Mouse (Mus musculus): ENCODE measurements at regions not wholly inside any gene's neighbourhood (a gene's known extent, or its start where the extent isn't known, plus 50 kb on each side); places are given as distances from the start of the nearest gene placed in this dataset.

GRCm38 (mm10) chr10:26525848-26526546 is 150.2 kb upstream of the L3mbtl3 start:
- H3K27ac ChIP-seq (ENCODE audit: insufficient read depth, low read length), result no peak overlapping the region
- H3K4me3 ChIP-seq (ENCODE audit: insufficient read depth, low read length), result no peak overlapping the region
- no peaks in the 10 kb centered on the region for H3K4me1 ChIP-seq (ENCODE audit: control insufficient read depth, insufficient read depth, low read length)
- no peak for TF ChIP-seq POLR2A (IDR thresholded peaks at IDR 0.05; ENCODE audit: extremely low read depth, insufficient read depth, low read length)
- no peak for TF ChIP-seq CTCF (IDR thresholded peaks at IDR 0.05; ENCODE audit: extremely low read depth, insufficient read depth, low read length)

GRCm38 (mm10) chr10:26540189-26540588 is 164.4 kb upstream of the L3mbtl3 start:
- Histone ChIP-seq H3K4me1 (ENCODE audit: control insufficient read depth, insufficient read depth, low read length) (no peaks in the 10 kb centered on the region), H3K4me3 (ENCODE audit: insufficient read depth, low read length) (no peak overlapping the region), H3K27ac (ENCODE audit: insufficient read depth, low read length) (no peak overlapping the region)
- no peak for TF ChIP-seq POLR2A (IDR thresholded peaks at IDR 0.05; ENCODE audit: extremely low read depth, insufficient read depth, low read length)
- TF ChIP-seq CTCF (IDR thresholded peaks at IDR 0.05; ENCODE audit: extremely low read depth, insufficient read depth, low read length), result no peak

GRCm38 (mm10) chr10:26544061-26544460 is 168.3 kb upstream of the L3mbtl3 start:
- Histone ChIP-seq H3K4me1 (ENCODE audit: control insufficient read depth, insufficient read depth, low read length) (no peaks in the 10 kb centered on the region), H3K4me3 (ENCODE audit: insufficient read depth, low read length) (no peak overlapping the region), H3K27ac (ENCODE audit: insufficient read depth, low read length) (no peak overlapping the region)
- TF ChIP-seq CTCF (IDR thresholded peaks at IDR 0.05; ENCODE audit: extremely low read depth, insufficient read depth, low read length), result no peak
- no peak for TF ChIP-seq POLR2A (IDR thresholded peaks at IDR 0.05; ENCODE audit: extremely low read depth, insufficient read depth, low read length)

- TF ChIP-seq POLR2A (IDR thresholded peaks at IDR 0.05; ENCODE audit: extremely low read depth, insufficient read depth, low read length), result no peak
- H3K4me1 ChIP-seq (ENCODE audit: control insufficient read depth, insufficient read depth, low read length), result no peaks in the 10 kb centered on the region
- no peak overlapping the region for H3K4me3 ChIP-seq (ENCODE audit: insufficient read depth, low read length)
- no peak overlapping the region for H3K27ac ChIP-seq (ENCODE audit: insufficient read depth, low read length)
These were observed 169.0 kb upstream of the L3mbtl3 start for GRCm38 (mm10) chr10:26544796-26545195.

- H3K4me1 ChIP-seq (ENCODE audit: control insufficient read depth, insufficient read depth, low read length), result no peaks in the 10 kb centered on the region
- no peak overlapping the region for H3K4me3 ChIP-seq (ENCODE audit: insufficient read depth, low read length)
- no peak overlapping the region for H3K27ac ChIP-seq (ENCODE audit: insufficient read depth, low read length)
- no peak for TF ChIP-seq POLR2A (IDR thresholded peaks at IDR 0.05; ENCODE audit: extremely low read depth, insufficient read depth, low read length)
- TF ChIP-seq CTCF (IDR thresholded peaks at IDR 0.05; ENCODE audit: extremely low read depth, insufficient read depth, low read length), result no peak
These were observed 180.5 kb upstream of the L3mbtl3 start for GRCm38 (mm10) chr10:26556246-26556645.

GRCm38 (mm10) chr10:26558118-26558517 is 182.3 kb upstream of the L3mbtl3 start:
- no peaks in the 10 kb centered on the region for H3K4me1 ChIP-seq (ENCODE audit: control insufficient read depth, insufficient read depth, low read length)
- no peak for TF ChIP-seq CTCF (IDR thresholded peaks at IDR 0.05; ENCODE audit: extremely low read depth, insufficient read depth, low read length)
- TF ChIP-seq POLR2A (IDR thresholded peaks at IDR 0.05; ENCODE audit: extremely low read depth, insufficient read depth, low read length), result no peak
- no peak overlapping the region for H3K4me3 ChIP-seq (ENCODE audit: insufficient read depth, low read length)
- no peak overlapping the region for H3K27ac ChIP-seq (ENCODE audit: insufficient read depth, low read length)

GRCm38 (mm10) chr10:26559323-26559722 is 183.6 kb upstream of the L3mbtl3 start:
- no peak overlapping the region for H3K4me3 ChIP-seq (ENCODE audit: insufficient read depth, low read length)

GRCm38 (mm10) chr10:26560456-26560855 is 184.7 kb upstream of the L3mbtl3 start:
- H3K27ac ChIP-seq (ENCODE audit: insufficient read depth, low read length), result no peak overlapping the region
- H3K4me3 ChIP-seq (ENCODE audit: insufficient read depth, low read length), result no peak overlapping the region
- H3K4me1 ChIP-seq (ENCODE audit: control insufficient read depth, insufficient read depth, low read length), result no peaks in the 10 kb centered on the region
- TF ChIP-seq POLR2A (IDR thresholded peaks at IDR 0.05; ENCODE audit: extremely low read depth, insufficient read depth, low read length) (no peak), CTCF (IDR thresholded peaks at IDR 0.05; ENCODE audit: extremely low read depth, insufficient read depth, low read length) (no peak)

More at GRCm38 (mm10) chr10:26559323-26559722, 183.6 kb upstream of the L3mbtl3 start:
- Histone ChIP-seq H3K27ac (ENCODE audit: insufficient read depth, low read length) (no peak overlapping the region), H3K4me1 (ENCODE audit: control insufficient read depth, insufficient read depth, low read length) (no peaks in the 10 kb centered on the region)
- no peak for TF ChIP-seq POLR2A (IDR thresholded peaks at IDR 0.05; ENCODE audit: extremely low read depth, insufficient read depth, low read length)
- no peak for TF ChIP-seq CTCF (IDR thresholded peaks at IDR 0.05; ENCODE audit: extremely low read depth, insufficient read depth, low read length)

- H3K4me3 ChIP-seq (ENCODE audit: insufficient read depth, low read length), result no peak overlapping the region
- no peaks in the 10 kb centered on the region for H3K4me1 ChIP-seq (ENCODE audit: control insufficient read depth, insufficient read depth, low read length)
- no peak overlapping the region for H3K27ac ChIP-seq (ENCODE audit: insufficient read depth, low read length)
- TF ChIP-seq POLR2A (IDR thresholded peaks at IDR 0.05; ENCODE audit: extremely low read depth, insufficient read depth, low read length) (no peak), CTCF (IDR thresholded peaks at IDR 0.05; ENCODE audit: extremely low read depth, insufficient read depth, low read length) (no peak)
These were observed 188.7 kb upstream of the L3mbtl3 start for GRCm38 (mm10) chr10:26564462-26564861.

GRCm38 (mm10) chr10:26567613-26568012 is 185.6 kb upstream of the Arhgap18 start:
- H3K4me1 ChIP-seq (ENCODE audit: control insufficient read depth, insufficient read depth, low read length), result no peaks in the 10 kb centered on the region
- H3K27ac ChIP-seq (ENCODE audit: insufficient read depth, low read length), result no peak overlapping the region
- TF ChIP-seq CTCF (IDR thresholded peaks at IDR 0.05; ENCODE audit: extremely low read depth, insufficient read depth, low read length) (no peak), POLR2A (IDR thresholded peaks at IDR 0.05; ENCODE audit: extremely low read depth, insufficient read depth, low read length) (no peak)
- H3K4me3 ChIP-seq (ENCODE audit: insufficient read depth, low read length), result no peak overlapping the region
